ENCODE assay signal across 27 mouse cellular contexts in genomic region chr12:40714288-40714687, GRCm38 (mm10).
DNase-seq lines count a peak whose midpoint lies in the region; ATAC-seq and TF ChIP-seq lines count a peak whose summit lies in the region.
"Had no signal": no experiment of that assay in that cellular context is flagged by ENCODE, and none has a peak within 500 bp of the region (broad histone marks: within the 10 kb centered on the region; RNA-seq: fewer than 3 reads in every experiment).

No protein-coding gene starts in this region.

- ATAC-seq in forebrain, embryonic 14.5 days: peak; percentile 57
- no peak for ATAC-seq in forebrain, embryonic 12.5 days (ENCODE audit: low FRiP score)
- peak; percentile 56 for ATAC-seq in hindbrain, embryonic 16.5 days
- ATAC-seq in hindbrain, embryonic 12.5 days (ENCODE audit: low FRiP score): no peak
- ATAC-seq in midbrain, postnatal 0 days (ENCODE audit: low FRiP score): no peak
- ATAC-seq in midbrain, embryonic 13.5 days: no peak
- ATAC-seq: Patski had no signal

- H3K27me3 ChIP-seq in forebrain, embryonic 14.5 days (replicated peaks; ENCODE audit: control insufficient read depth, insufficient read depth, low read length): no peaks in the 10 kb centered on the region
- no peaks in the 10 kb centered on the region for H3K27me3 ChIP-seq in forebrain, embryonic 12.5 days
- H3K27me3 ChIP-seq in hindbrain, embryonic 16.5 days (replicated peaks; ENCODE audit: control insufficient read depth, insufficient read depth, low read length): no peaks in the 10 kb centered on the region
- no peaks in the 10 kb centered on the region for H3K27me3 ChIP-seq in hindbrain, embryonic 12.5 days
- H3K27me3 ChIP-seq in midbrain, postnatal 0 days (ENCODE audit: insufficient read depth, low read length): no peaks in the 10 kb centered on the region
- H3K27me3 ChIP-seq in midbrain, embryonic 13.5 days: no peaks in the 10 kb centered on the region
- H3K27me3 ChIP-seq: limb, embryonic 15.5 days; liver, embryonic 13.5 days; neural tube, embryonic 15.5 days; Patski; stomach, embryonic 15.5 days had no signal

- TF ChIP-seq CTCF in midbrain, postnatal 0 days (IDR thresholded peaks at IDR 0.05): no peak

- H3K4me3 ChIP-seq in forebrain, embryonic 14.5 days (ENCODE audit: low read depth, low read length): no peak overlapping the region
- no peak overlapping the region for H3K4me3 ChIP-seq in forebrain, embryonic 12.5 days (replicated peaks)
- no peak overlapping the region for H3K4me3 ChIP-seq in hindbrain, embryonic 16.5 days (ENCODE audit: low read length)
- no peak overlapping the region for H3K4me3 ChIP-seq in hindbrain, embryonic 12.5 days
- no peak overlapping the region for H3K4me3 ChIP-seq in midbrain, postnatal 0 days (ENCODE audit: low read depth, low read length)
- H3K4me3 ChIP-seq in midbrain, embryonic 13.5 days (replicated peaks): no peak overlapping the region
- H3K4me3 ChIP-seq: hindbrain, embryonic 10.5 days; limb, embryonic 10.5 days; limb, embryonic 15.5 days; liver, embryonic 13.5 days; neural tube, embryonic 15.5 days; stomach, embryonic 15.5 days had no signal

- H3K36me3 ChIP-seq in forebrain, embryonic 14.5 days (ENCODE audit: control insufficient read depth, insufficient read depth, low read length): no peaks in the 10 kb centered on the region
- no peaks in the 10 kb centered on the region for H3K36me3 ChIP-seq in forebrain, embryonic 12.5 days (replicated peaks)
- H3K36me3 ChIP-seq in hindbrain, embryonic 16.5 days (ENCODE audit: control insufficient read depth, insufficient read depth, low read length): peaks cover 2% of the 10 kb centered on the region; the same call in 1 of the 2 replicates
- 0 out of 2 replicates have a peak, but pooled peaks cover 21% of the 10 kb centered on the region for H3K36me3 ChIP-seq in hindbrain, embryonic 12.5 days
- H3K36me3 ChIP-seq in midbrain, postnatal 0 days (ENCODE audit: insufficient read depth, low read length): peaks cover 13% of the 10 kb centered on the region; the same call in 1 of the 2 replicates
- peaks cover 13% of the 10 kb centered on the region for H3K36me3 ChIP-seq in midbrain, embryonic 13.5 days
- H3K36me3 ChIP-seq: G1E; hindbrain, embryonic 10.5 days; limb, embryonic 10.5 days; limb, embryonic 15.5 days; liver, embryonic 13.5 days; stomach, embryonic 15.5 days had no signal

- 24% methylated on average over 5 of the region's 5 CpGs for WGBS in forebrain, embryonic 14.5 days
- 42% methylated on average over 5 of the region's 5 CpGs for WGBS in forebrain, embryonic 12.5 days
- WGBS in hindbrain, embryonic 16.5 days: 31% methylated on average over 5 of the region's 5 CpGs
- WGBS in hindbrain, embryonic 12.5 days: 48% methylated on average over 5 of the region's 5 CpGs
- 25% methylated on average over 5 of the region's 5 CpGs for WGBS in midbrain, postnatal 0 days
- 38% methylated on average over 5 of the region's 5 CpGs for WGBS in midbrain, embryonic 13.5 days

- no peaks in the 10 kb centered on the region for H3K4me1 ChIP-seq in forebrain, embryonic 14.5 days (ENCODE audit: control insufficient read depth, insufficient read depth, low read length)
- 0 out of 2 replicates have a peak, but pooled peaks cover 2% of the 10 kb centered on the region for H3K4me1 ChIP-seq in forebrain, embryonic 12.5 days
- no peaks in the 10 kb centered on the region for H3K4me1 ChIP-seq in hindbrain, embryonic 16.5 days (ENCODE audit: control insufficient read depth, insufficient read depth, low read depth, low read length)
- H3K4me1 ChIP-seq in hindbrain, embryonic 12.5 days: 0 out of 2 replicates have a peak, but pooled peaks cover 4% of the 10 kb centered on the region
- H3K4me1 ChIP-seq in midbrain, postnatal 0 days (ENCODE audit: insufficient read depth, low read length): no peaks in the 10 kb centered on the region
- no peaks in the 10 kb centered on the region for H3K4me1 ChIP-seq in midbrain, embryonic 13.5 days (replicated peaks)
- H3K4me1 ChIP-seq: hindbrain, embryonic 10.5 days; limb, embryonic 10.5 days; limb, embryonic 15.5 days; liver, embryonic 13.5 days; stomach, embryonic 15.5 days had no signal

- H3K4me2 ChIP-seq in forebrain, embryonic 14.5 days (ENCODE audit: low read length): no peak overlapping the region
- no peak overlapping the region for H3K4me2 ChIP-seq in forebrain, embryonic 12.5 days
- no peak overlapping the region for H3K4me2 ChIP-seq in hindbrain, embryonic 16.5 days (ENCODE audit: low read length)
- H3K4me2 ChIP-seq in hindbrain, embryonic 12.5 days (replicated peaks): no peak overlapping the region
- no peak overlapping the region for H3K4me2 ChIP-seq in midbrain, postnatal 0 days (ENCODE audit: low read depth, low read length, poor library complexity, severe bottlenecking)
- H3K4me2 ChIP-seq in midbrain, embryonic 13.5 days (replicated peaks): no peak overlapping the region
- H3K4me2 ChIP-seq: limb, embryonic 15.5 days; liver, embryonic 13.5 days; neural tube, embryonic 15.5 days; stomach, embryonic 15.5 days had no signal

- no peak overlapping the region for H3K9ac ChIP-seq in forebrain, embryonic 14.5 days (ENCODE audit: low read length)
- no peak overlapping the region for H3K9ac ChIP-seq in forebrain, embryonic 12.5 days
- no peak overlapping the region for H3K9ac ChIP-seq in hindbrain, embryonic 16.5 days (ENCODE audit: low read depth, low read length)
- H3K9ac ChIP-seq in hindbrain, embryonic 12.5 days: no peak overlapping the region
- no peak overlapping the region for H3K9ac ChIP-seq in midbrain, postnatal 0 days (replicated peaks; ENCODE audit: low read length, poor library complexity, severe bottlenecking)
- H3K9ac ChIP-seq in midbrain, embryonic 13.5 days (replicated peaks): no peak overlapping the region
- H3K9ac ChIP-seq: limb, embryonic 15.5 days; liver, embryonic 13.5 days; neural tube, embryonic 15.5 days; stomach, embryonic 15.5 days had no signal

- DNase-seq in forebrain, embryonic 14.5 days (ENCODE audit: low spot score): peak; percentile 42
- peak; percentile 7 for DNase-seq in midbrain, postnatal 0 days (ENCODE audit: low spot score)
- no peak for DNase-seq in urinary bladder, postnatal 36 days (ENCODE audit: low spot score in 2 of 2)
- DNase-seq in left cerebral cortex, adult 8-10 months (ENCODE audit: low spot score in 2 of 2): no peak
- DNase-seq: adrenal gland, postnatal 10 days; cerebellum, adult 2 months; cerebellum, postnatal 14 days; gastrocnemius, postnatal 10 days; heart, postnatal 14 days; kidney, adult 2 months; kidney, postnatal 36 days; layer of hippocampus, postnatal 36 days; liver, embryonic 13.5 days; lung, adult 18-20 months; lung, postnatal 14 days; right cerebral cortex, postnatal 25 days had no signal

- H3K27ac ChIP-seq in forebrain, embryonic 14.5 days (ENCODE audit: low read depth, low read length): no peak overlapping the region
- no peak overlapping the region for H3K27ac ChIP-seq in forebrain, embryonic 12.5 days
- no peak overlapping the region for H3K27ac ChIP-seq in hindbrain, embryonic 16.5 days (ENCODE audit: low read depth, low read length)
- H3K27ac ChIP-seq in hindbrain, embryonic 12.5 days: no peak overlapping the region
- H3K27ac ChIP-seq in midbrain, postnatal 0 days (ENCODE audit: low read depth, low read length): no peak overlapping the region
- no peak overlapping the region for H3K27ac ChIP-seq in midbrain, embryonic 13.5 days
- H3K27ac ChIP-seq: hindbrain, embryonic 10.5 days; limb, embryonic 10.5 days; limb, embryonic 15.5 days; liver, embryonic 13.5 days; neural tube, embryonic 15.5 days; stomach, embryonic 15.5 days had no signal

- no peaks in the 10 kb centered on the region for H3K9me3 ChIP-seq in forebrain, embryonic 14.5 days (replicated peaks; ENCODE audit: control insufficient read depth, low read length)
- H3K9me3 ChIP-seq in forebrain, embryonic 12.5 days: no peaks in the 10 kb centered on the region
- H3K9me3 ChIP-seq in hindbrain, embryonic 16.5 days (ENCODE audit: control insufficient read depth, low read length): no peaks in the 10 kb centered on the region
- H3K9me3 ChIP-seq in hindbrain, embryonic 12.5 days (replicated peaks): no peaks in the 10 kb centered on the region
- H3K9me3 ChIP-seq in midbrain, postnatal 0 days (ENCODE audit: low read length): no peaks in the 10 kb centered on the region
- no peaks in the 10 kb centered on the region for H3K9me3 ChIP-seq in midbrain, embryonic 13.5 days
- H3K9me3 ChIP-seq: G1E; hindbrain, embryonic 10.5 days; limb, embryonic 10.5 days; limb, embryonic 15.5 days; liver, embryonic 13.5 days; neural tube, embryonic 15.5 days; stomach, embryonic 15.5 days had no signal

Comparison
In these comparisons a context has a peak if more than half of its experiments do, and no peak if none do; other contexts are left out.
1. ATAC-seq: peak in forebrain, embryonic 14.5 days (single experiment) and hindbrain, embryonic 16.5 days (single experiment); none in forebrain, embryonic 12.5 days (single experiment), hindbrain, embryonic 12.5 days (single experiment), midbrain, postnatal 0 days (single experiment) and midbrain, embryonic 13.5 days (single experiment).
2. DNase-seq: peak in forebrain, embryonic 14.5 days (single experiment) and midbrain, postnatal 0 days (single experiment); none in urinary bladder, postnatal 36 days (0 of 2) and left cerebral cortex, adult 8-10 months (0 of 2).